Mouse (Mus musculus): ENCODE results near the gene Ppef2.

Ppef2 gene

DNA sequence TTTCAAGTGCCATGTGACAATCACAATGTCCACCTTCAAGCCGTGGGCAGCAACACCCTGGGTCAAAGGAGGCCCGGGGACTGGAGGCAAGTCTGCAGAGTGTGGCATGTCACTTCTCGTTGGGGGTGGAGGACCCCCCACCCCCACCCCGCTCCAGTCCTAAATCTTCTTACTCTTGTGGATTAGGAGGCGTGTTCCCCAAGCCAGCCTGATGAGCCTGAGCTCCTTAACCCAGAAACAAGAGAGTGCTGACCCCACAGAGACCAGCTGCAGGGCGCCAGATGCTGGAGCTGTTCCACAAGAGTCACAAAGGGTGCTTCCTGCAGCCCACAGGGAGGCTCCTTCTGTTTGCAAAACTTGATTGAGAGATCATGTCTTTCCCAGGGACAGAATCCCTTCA, at the start of gene Ppef2:
TSS of gene Ppef2 (minus strand) at position 61 of the 400 bp plus-strand sequence.
- DNase-seq (ENCODE audit: low spot score) = peak; percentile 56

DNA sequence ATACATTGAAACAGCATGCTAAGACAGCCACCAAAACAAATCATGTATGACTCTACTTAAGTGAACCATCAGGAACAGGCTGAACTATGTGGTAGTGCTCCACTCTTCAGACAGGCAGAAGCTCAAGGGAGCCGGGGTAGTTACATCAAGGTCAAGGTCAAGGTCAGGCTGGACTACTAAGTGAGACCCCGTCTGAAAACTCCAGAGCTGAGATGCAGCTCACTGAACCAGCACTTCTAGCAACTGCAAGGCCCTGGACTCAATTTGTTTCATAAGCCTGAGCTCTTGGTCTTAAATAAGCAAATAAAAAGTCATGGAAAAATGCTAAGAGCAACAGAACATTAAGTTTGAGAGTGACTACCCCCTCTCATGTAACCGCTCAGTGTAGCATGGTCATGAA, 48.2 kb upstream of the Ppef2 start:
- no peak for DNase-seq (ENCODE audit: low spot score)

DNA sequence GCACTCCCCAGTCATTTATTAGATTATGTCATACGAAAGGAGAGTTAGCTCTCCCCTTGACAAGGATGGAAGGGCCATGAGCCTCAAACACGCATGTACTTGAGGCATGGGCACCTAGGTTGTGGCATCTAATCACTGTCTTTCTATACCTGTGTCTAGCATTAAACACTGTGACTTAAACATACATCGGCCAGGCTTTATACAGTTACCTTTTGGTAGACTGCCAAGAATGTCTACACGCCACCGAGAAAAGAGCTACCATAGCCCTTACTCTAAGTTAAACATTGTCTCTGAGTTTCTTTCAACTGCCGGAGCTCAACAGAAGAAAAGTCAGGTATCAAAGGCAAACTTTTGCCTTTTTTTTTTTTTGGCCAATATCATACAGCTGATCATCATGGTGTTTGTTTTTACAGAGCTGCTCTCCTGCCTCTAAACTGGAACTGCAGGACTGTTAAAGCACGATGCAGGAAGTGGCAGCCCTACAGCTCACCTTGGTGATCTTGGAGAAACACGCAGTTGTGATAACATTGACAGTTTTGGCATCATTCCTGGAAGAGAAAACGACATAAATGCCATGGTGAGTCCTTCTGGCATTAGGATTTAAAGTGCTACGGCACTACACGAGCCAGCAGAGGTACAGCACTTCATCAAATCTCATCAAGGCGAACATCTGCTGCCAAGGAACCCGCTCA, 46.2 kb upstream of the Ppef2 start:
- no peak for DNase-seq (ENCODE audit: low spot score)

DNA sequence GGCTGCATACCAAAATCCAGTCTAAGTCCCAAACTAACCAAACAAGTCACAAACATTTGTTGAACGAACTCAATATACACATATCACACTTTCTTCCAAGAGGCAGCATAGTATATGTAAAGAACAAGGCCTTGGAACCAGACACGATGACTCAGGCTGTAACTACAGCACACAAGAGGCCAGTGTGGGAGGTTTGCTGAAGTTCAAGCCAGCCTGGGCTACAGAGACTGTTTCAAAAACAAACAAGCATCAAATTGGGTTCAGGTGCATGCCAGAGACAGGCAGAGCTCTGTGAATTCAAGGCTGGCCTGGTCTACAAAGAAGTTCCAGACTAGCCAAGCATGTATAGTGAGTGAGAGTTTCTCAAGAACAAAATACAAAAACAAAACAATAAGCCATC, 38.4 kb upstream of the Ppef2 start:
- DNase-seq (ENCODE audit: low spot score) = no peak

DNA sequence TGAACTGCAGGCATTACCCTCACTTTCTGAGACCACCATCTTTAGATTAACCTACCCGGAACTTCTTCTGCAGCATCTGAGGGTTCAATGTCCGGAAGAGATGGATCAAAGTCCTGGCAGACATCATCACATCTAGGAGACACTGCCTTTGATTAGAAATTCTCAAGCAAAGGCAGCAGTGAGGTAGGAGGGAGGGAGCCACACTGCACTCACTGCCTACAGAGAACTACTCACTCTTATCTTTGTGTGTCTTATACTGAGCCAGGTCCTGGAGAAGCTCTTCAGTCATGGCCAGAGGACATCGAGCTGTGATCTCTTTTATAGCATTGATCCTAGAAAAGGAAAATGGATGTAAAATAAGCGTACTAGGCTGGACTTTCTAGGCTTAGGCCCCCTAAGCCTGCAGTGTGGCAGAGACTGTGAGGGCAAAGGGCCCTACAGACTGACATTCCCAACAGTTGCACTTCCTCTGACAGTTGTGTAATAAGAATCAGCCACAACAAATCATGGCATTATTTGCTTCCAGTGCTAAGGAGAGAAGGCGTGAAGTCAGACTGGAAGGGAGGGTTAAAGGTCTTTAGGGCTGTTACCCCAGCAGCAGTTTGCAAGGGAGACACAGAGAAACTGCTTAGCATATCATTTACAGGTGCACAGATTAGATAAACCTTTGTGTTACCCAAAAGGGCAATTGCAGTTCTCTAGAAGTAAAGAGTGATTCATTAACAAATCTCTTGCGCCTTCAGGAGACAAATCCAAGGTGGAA, 35.8 kb upstream of the Ppef2 start:
- DNase-seq (ENCODE audit: low spot score) = no peak

DNA sequence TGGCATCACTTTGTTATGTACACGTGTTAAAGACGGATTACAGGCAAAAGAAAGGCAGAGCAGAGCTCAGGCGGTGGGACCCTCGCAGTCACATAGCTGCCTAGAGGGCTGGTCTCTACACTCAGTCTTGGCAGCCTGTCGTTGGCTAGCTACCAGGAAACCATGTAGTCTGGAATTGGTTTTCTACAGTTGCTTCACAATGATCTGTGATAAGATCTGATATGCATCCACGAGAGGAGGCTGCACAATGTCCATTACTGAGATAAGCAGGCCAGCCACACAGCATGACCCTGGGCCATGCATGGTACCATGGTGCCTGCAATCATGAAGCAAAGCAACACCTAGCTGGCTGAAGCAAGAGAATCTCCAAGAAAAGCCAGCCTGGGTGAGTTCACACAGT, 31.8 kb upstream of the Ppef2 start:
- DNase-seq (ENCODE audit: low spot score) = no peak

DNA sequence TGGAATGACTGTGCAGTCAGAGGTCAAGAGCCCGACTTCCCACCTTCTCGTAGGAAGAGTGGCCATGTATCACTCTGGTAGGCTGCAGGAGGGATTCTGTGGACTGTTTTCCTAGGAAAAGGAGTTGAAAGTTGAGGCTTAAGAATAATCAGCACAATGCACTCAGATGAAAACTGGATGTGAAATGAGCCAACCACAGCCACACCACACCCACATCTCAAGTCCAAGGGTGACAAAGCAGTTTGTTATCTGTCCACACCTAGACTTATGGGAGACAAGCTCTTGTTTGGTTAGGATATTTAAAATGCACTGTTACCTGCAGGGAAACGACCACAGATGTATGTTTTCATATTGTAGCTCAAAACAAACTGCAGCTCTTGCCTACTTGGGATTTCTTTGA, 27.0 kb upstream of the Ppef2 start:
- no peak for DNase-seq (ENCODE audit: low spot score)

DNA sequence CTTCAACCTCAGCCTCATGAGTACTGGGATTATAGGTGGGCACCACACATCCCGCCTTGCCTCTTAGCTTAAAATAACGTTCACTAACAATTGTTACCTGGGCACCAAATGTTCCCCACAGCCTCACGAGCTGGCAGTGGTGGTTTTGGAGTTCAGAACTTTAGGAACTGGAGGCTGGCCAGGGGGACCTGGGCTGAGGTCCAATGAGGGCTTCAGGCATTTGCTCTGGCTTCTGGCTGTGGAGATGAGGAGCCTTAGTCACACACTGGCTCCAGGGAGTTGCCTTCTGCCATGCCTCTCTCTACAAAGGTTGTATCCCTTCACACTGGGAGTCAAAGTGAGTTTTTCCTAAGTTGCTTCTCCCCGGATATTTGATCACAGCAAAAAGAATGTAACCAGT, 26.5 kb upstream of the Ppef2 start:
- DNase-seq (ENCODE audit: low spot score) = no peak

DNA sequence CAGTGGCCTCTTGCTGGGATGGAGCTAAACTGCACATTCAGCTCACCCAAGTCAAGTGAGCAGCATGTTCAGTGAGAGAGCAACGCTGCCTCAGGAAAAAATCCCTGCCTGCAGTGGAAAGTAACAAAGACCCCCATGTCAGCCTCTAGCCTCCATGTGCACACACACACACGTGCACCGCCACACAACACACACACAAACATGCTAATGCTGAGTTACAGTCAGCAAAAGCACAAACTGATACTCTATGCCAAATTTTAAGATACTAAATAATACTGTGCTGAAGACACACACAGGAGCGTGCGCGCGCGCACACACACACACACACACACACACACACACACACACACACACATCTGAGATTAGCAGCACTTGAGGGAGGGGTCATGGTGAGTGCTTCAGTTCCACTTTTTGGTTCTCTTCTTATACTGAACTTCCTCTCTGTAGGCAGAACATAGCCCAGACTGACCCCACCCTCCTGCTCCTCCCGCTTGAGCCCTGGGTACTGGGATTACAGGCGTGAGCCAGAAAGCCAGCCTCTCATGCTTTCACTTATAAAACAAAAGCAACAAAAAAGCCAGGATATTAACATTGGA, 23.0 kb upstream of the Ppef2 start:
- no peak for DNase-seq (ENCODE audit: low spot score)

DNA sequence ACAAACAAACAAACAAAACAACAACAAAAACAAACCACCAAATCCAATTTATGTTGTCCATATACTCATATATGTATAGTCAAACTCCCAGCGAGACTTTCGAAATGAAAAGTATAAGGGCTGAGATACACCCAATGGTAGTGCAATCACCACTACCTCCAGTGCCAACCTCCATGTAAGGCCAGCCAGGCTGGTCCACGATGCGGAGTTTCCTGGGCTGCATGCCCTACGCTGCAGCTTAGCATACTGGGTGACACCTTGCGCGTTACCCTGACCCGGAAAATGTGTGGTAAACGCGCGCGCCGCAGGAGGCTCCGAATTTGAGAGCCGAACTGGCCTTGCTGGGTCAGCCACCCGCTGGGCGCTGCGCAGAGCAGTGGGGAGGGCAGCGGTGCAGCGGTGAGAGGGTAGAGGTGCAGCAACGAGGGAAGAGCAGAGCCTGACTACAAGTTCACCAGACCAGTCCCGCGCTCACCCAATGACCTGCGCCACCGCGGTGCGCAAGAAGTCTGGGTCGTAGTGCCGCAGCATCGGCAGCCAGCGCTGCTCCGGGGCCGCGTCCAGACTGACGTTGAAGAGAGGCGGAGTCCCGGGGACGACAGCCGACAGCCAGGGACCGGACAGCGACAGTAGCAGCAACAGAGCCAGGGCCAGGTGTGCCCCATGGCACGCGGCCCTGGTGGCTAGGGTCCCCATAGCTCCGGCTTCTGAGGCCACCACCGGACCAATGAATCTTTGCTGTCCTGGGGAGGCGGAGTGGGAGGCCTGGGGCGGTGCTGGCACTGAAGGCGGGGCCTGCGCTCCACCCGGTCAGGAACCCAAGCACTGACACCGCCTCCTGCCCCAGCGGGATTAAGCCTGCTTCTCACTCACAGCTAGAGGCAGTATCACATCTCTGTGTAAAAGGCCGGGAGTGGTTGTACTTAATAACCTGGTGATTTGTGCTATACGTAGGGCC, 21.6 kb upstream of the Ppef2 start, which contains the start of gene Naaa:
TSS of gene Naaa (minus strand) at position 734 of the 958 bp plus-strand sequence.
- peak; percentile 73 for DNase-seq (ENCODE audit: low spot score)

DNA sequence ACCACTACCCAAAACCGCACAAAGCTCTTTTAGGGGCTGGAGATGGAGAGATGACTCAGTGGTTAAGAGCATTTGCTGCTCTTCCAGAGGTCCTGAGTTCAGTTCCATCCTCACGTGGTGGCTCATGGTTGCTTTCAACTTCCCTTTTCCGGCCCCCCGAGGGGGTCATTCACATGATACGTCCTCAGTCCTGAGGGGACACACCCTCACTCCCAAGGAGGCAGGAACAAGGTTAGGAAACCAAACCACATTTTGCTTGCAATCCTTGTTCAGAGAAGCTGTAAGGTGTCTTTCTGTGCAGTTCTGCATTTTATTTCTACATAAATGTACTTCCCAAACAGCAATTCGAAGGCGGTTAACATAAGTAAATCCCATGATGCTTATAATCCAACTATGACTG, 14.4 kb upstream of the Ppef2 start:
- DNase-seq (ENCODE audit: low spot score) = no peak

DNA sequence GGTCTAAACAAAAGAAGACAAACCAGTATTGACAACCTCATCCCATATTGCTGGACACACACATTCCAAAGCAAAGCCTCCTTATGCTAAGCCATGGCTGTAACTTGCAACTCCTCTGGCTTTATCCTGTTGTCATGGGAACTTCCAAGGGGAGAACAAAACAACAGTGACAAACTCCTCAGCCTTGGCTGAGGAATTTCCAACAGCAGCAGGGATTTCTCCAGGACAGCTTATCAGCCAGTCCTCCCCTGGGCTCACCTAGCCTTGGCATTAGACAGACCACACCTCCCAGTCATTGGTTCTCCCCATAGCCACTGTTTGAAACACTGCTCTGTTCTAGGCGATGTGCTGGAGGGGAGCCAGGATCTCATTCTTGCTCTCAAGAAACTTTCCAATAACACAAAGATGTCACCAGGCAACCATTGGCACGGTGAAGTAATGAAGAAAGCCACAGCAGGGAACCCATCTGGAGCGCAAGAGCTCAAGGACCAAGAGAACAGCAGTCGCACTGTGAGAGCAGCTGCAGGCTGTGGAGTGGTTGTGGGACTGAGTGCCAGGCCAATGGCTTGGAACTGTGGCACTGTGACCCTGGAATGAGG, 7.8 kb upstream of the Ppef2 start:
- DNase-seq (ENCODE audit: low spot score) = peak; percentile 47

DNA sequence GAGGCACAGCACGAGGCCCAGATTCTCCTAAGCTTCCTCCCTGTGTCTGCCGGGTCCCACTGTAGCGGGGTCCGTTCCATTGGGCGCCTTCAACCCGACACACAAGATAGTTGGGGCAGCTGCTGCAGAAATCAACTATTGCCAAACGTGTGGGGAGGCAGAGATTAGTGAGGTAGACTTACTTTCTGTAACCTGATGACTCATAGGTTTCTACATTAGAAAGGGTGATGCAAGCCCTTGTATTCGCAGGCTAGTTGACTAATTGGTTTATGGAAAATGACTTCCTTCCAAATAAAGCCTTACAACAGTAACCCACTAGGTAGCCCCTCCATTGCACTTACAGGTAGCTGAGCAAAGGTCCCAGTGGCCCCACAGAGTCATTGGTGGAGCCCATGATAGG, 6.6 kb upstream of the Ppef2 start:
- no peak for DNase-seq (ENCODE audit: low spot score)

DNA sequence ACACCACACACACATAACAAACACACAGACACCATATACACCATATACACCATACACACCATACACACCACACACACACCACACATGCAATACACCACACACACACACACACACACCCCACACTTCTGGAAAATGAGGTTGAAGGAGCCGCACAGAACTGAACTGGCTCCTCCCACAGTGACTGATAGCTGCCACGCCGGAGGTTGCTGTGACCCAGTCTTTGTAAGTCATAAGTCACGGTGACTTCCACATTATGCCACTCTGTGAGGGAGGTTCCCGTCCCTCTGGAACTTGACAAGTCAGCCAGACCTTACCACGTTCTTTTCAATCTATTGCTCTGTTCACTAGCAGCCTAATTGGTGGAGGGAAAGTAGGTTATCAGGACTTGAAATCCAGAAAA, 1.6 kb downstream of the Ppef2 start:
- no peak for DNase-seq (ENCODE audit: low spot score)

DNA sequence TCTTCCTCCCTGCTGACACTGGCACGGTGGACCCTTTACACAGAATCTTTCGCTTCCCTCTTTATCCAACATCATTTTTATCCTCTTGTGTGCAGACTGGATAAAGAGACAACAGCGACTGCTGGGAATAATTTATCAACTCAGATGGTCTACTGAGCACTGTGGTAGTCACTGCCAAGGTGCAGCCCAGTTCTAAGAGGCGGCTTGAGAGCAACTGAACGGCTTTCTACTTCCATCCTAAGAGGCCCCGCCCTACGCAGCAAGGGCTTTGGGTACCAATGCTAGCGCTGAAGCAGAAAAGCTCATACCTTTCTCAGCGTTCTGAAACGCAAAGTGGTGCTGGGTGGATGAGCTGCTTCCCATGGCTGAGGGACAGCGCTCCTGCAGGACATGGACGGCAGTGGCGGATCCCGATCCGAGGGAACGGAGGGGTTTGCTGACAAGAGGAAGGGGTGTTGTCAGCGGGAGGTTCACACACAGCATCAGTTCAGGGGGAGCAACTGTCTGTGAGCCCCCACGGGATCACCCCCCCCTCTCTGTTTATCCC, 3.2 kb downstream of the Ppef2 start:
- peak; percentile 69 for DNase-seq (ENCODE audit: low spot score)

DNA sequence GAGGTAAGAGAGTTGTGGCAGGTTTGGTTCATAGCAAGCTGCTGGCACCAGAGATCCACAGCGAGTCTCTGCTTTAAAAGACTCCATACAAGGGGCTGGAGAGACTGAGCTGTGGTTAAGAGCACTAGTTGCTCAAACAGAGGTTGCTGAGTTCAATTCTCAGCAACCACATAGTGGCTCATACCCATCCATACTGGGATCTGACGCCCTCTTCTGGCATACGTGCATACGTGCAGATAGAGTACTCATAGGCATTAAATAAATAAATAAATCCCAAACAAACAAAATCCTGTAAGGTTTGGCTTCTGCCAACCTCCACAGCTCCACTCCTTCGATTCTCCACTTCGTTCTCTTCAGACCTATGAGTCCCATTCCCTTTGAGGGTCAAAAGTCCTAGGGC, 4.0 kb downstream of the Ppef2 start:
- DNase-seq (ENCODE audit: low spot score) = no peak

DNA sequence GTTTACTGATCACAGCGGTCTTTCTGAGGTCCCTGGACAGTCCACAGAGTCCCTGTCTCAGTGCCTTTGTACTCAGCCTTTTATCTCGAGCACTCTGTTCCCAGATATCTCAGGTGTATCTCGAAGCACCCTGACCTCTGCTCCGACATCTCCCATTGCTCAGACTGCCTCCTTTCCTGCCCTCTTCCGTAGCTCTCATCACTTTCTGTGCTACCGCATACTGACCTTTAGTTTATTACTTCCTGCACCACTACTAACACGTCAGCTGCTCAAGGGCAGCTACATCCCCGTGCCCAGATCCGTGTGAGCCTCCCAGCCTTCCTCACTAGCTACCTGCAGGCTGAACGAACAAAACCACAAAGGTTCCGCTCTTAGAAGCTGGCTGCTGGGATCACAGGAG, 7.5 kb downstream of the Ppef2 start:
- DNase-seq (ENCODE audit: low spot score) = no peak

DNA sequence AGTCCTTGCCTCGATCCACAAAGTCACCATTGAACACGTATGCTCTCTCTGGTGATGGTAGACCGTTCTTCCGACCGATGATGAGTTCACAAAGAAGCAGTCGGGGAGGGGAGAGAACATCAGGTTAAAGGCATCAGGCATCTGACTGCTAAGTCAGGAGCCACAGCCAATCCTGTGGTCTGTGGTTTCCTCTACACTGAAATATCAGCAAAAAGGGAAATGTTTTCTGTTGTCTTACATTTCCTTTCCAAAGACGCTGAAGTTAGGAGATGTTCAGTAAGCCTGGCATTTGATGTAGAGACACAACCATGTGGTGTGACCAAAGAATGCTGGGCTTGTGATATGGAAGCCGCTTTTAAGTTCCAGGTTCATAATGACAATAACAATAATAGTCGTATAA, 10.6 kb downstream of the Ppef2 start:
- no peak for DNase-seq (ENCODE audit: low spot score)

DNA sequence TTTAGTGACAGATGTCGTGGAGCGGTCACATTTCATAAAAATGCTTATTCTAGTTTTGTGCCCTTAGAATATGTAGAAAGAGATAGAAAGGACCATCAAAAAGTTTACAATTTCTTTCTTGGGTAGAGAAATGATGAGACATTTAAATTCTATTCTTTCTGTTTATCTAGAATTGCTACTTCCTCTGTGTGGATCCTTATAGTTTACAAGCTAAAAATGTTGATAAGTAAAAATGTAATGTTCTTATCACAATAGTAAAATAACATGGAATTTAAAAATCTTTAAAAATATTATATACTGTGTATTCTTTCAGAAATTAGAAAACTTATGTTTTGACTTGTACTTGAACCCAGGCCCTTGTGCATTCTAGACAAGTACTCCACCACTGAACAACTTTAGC, 11.2 kb downstream of the Ppef2 start:
- no peak for DNase-seq (ENCODE audit: low spot score)

DNA sequence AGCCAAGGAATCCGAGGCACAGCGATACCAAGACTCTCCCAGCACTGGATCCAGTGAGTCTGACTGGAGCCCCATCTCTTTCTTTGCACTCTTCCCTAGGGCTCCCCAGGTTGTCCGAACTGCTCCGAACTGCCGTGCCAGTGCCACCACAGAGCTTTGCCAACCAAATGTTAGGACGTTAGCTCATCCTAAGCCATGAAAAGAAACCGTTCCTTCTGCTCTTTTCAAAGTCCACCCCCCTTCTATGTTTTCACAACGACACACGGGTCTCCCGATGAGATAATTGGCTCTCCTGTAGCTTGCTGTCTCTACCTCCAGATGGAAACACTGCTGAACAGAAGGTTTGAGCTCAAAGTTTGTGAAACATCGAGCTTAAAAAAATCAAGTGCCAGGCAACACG, 15.3 kb downstream of the Ppef2 start:
- no peak for DNase-seq (ENCODE audit: low spot score)

All from retina, embryonic 14.5 days (tissue).